Mouse (Mus musculus) mouse embryonic stem cell (cell line): Measurements from ENCODE around the gene Gm26741.
"Not testable (repeated sequence)": the region's sequence is repeated elsewhere in the genome, so short reads cannot be mapped to it uniquely, and the experiment has no call there.

Source experiments
- in situ Hi-C, 2 experiments: fragments of 300-500 bp; cut with MboI; formaldehyde crosslinking; loops; 1 replicate in 1 of 2; 3 replicates in 1 of 2; pipeline ENCODE4 v1.14.3; 2019 to 2020; ENCODE audit warnings: low sequenced_read_pairs in 2 of 2, low pct_unique_long_range_greater_than_20kb in 1 of 2, mixed read lengths in 1 of 2; ENCODE audit not compliant: unreplicated experiment in 1 of 2

The Gm26741 gene

DNA sequence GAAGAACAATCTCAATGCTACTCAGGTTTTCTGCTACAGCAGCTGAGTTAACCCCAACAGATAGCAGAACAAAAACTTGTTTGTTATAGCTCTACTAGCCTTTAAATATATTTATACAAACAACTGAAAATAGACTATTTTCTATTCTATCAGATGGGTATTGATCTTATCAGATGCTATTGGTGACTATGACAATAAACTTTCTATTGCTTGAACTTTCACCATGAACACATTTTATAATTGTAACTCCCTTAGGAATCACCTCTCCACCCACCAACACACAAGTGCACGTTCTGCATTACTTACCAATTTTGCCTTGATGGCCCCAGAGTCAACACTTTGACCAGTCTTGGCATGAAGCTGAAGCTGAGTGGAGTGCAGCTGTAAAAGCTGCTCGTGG lies at the start of gene Gm26741:
Gene Gm26741, plus strand, starts transcription at position 301 of the 400 bp plus-strand sequence.
- in situ Hi-C loops = no loop called here

DNA sequence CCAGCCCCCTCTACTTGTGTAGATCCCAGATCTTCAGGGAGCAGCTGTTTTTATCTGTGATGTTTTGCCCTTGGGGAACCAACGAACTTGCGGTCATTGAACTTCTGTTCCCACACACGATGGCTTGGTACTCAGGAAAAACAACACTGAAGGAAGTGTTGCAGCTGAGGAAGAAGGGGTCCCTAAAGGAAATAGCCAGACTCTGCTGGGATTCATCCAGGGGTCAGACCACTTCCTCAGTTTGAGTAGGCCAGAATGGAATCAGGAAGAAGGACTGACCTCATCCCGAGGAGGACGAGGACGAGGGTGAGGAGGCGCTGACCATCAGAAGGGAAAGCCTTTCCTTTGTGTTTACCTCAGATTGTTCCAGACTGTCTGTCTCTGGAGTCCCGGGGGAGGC lies 49.4 kb upstream of the Gm26741 start:
- in situ Hi-C loops = no loop called here

DNA sequence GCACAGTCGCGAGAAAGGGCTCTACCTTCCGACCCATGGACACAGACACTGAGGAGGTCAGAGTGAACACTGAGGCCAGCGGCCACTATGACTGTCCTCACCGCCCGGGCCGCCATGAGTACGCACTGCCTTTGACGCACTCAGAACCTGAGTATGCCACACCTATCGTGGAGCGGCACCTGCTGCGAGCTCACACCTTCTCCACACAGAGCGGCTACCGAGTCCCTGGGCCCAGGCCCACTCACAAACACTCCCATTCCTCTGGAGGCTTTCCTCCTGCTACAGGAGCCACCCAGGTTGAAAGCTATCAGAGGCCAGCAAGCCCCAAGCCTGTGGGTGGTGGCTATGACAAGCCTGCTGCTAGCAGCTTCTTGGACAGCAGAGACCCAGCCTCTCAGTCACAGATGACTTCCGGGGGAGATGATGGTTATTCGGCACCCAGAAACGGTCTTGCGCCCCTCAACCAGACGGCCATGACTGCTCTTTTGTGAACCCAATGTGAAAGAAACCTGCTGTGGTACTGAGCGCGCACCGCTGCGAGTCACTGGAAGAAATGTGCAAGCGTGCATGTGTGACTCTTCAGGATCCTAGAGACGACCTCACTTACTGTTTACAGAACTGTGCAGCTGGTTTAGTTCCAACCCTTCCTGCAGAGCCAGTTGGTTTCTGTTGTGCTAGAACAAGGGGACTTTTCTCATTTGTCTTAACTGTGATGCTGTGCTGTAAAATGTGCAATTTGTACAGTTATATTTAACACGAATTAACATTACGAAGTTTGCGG lies 38.9 kb upstream of the Gm26741 start:
- in situ Hi-C loops = no loop called here

DNA sequence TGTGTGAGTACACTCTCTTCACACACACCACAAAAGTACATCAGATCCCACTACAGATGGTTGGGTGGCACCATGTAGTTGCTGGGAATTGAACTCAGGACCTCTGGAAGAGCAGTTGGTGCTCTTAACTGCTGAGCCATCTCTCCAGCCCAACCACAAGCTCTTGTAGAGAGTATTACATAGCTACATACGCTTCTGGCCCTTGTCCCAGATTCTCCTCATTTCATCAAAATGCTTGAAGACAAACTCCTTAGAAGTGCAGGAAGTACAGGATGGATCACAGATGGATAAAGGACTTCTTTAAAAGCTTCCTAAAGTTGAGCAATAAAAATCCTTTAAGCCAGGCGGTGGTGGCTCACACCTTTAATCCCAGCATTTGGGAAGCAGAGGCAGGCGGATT lies 36.6 kb upstream of the Gm26741 start:
- in situ Hi-C loops = no loop called here

DNA sequence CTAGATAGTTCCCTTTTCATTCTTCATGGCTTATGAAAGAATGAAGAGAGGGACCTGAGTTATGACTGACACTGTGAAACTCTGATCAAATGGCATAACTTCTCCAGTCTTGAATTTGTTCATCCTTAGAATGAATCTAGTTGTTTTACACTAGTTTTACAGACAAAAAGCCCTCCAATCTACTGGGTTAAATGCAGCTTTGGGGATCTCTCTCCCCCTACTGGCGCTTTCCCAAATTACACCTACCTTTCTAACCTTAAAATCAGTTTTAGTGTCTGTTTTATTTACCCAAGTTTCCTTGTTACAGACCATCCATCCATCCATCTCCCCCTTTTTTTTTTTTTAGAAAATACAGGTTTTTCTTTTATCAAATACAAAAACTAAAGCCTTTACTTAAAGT lies 27.6 kb upstream of the Gm26741 start:
- in situ Hi-C loops = loop anchor here (5.0 to 10.0 kb wide), 2 partner anchors 106 to 109 kb away; no protein-coding TSS in a partner anchor

DNA sequence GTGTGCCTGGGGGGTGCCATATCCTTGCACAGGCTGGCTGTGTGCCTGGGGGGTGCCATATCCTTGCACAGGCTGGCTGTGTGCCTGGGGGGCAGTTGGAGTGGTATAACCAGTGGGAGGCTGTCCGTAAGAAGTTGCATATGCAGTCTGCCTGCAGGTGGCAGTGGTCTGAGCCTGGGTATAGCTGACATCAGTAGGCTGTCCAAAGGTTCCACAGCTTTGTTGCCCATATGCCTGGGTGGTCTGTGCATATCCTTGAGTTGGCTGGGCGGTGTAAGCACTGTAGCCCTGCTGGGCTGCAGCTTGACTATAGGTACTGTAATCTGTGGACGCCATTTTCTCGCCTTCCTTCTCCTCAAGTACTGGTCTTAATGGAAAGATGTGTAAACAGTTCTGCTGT lies 15.2 kb upstream of the Gm26741 start:
- in situ Hi-C loops = not testable (repeated sequence)

DNA sequence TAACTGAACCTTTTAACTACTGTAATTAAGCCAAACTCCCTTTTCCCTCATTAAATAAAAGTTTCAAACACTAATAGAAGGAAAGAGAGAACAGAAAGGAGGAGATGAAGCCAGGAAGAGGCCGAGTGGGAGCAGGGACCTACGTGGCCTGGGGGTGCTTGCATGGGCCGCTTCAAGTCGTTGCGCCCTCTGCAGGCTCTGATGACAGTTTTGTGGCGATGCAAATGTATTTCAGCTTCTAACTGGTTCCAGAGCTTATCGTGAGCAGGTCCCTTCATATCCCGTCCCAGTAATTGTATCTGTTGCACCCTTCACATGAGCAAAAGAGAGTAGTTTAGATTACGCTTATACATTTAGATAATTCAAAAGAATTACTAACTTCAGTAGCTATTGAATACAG lies 5.4 kb upstream of the Gm26741 start:
- in situ Hi-C loops = no loop called here

DNA sequence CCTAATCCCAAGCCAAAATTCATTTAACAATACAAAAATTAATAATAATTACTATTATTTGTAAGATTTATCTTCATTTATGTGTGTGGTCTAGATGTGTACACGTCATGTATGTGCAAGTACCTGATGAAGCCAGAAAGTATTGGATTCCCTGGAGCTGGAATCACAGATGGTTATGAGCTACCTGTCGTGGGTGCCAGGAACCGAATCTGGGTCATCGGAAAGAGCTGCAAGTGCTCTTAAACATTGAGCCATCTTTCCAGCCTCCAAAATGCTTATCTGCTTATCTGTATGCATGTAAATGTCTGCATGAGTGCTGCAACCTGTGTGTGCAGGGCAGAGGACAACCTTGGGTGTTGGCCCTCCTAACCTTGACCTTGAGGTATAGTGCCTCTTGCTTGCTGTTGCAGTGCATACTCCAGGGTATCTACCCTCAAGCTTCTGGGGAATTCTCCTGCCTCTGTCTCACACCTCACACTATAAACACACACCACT lies 1.7 kb downstream of the Gm26741 start:
- in situ Hi-C loops = no loop called here

DNA sequence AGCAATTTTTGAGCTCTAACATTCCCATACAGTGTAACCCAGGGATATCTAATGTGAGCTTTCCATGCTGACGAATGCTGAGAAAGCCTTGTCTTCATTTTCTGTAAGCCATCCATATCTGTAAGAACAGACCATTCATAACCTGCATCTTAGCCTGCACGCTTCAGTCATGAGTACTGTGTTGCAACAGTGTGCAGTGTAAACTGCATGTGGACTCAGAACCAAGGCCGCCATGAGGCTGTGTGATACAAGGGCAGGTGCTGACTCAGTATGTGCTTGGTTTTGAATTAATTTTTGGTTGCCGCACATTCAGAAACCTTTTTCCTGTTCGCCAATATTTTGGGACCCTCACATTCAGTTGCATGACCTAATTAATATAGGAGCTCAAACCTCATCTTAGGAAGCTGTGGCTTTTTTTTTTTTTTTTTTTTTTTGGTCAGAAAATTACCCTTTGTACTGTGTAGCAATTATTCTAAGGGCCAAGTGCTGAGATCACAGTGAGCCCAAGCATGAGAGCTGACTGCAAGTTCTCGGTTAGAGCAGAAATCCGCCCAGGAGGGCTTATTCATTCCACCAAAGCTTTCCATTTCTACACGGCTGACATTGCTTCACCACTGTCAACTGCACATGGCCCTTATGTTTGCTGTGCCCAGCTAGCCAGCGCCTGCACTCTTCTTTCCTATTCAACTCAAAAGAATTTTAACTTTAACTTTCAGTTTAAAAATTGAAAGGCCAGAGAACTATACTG lies 2.5 kb downstream of the Gm26741 start:
- in situ Hi-C loops = no loop called here

DNA sequence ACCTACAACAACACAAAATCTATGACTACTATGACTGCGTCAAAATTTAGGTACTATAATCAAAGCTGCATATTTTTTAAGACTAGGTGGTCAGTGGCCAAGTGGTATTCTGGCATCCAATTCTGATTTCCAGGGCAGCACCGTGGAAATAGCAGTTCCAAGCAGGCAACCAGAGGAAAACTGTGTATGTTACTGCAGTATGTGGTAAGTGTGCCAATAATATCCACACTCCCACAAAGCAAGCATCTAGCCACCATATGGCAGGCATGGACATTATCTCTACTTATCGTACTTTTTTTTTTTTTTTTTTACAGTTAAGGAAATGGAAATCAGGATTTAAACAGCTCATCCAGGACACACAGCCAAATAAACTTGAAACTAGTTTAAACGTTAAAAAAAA lies 9.8 kb downstream of the Gm26741 start:
- in situ Hi-C loops = no loop called here

DNA sequence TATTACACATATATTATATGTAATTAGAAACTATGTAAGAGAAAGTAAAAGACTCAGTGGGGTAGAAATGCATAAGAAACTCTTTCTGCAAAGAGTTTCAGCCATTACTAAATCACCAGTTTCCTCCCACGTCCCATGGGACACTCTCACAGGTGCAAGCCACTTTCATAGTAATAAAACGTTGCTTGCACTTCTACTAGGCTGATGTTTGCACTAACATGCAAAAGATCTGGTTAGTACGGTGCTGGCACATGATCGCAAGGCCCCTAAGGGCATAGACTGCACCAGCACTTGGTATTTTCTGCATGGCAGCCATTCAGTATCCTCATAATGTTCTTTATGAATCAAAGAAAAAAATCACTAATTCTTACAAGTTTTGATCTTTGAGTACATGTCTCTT lies 15.3 kb downstream of the Gm26741 start:
- in situ Hi-C loops = no loop called here

DNA sequence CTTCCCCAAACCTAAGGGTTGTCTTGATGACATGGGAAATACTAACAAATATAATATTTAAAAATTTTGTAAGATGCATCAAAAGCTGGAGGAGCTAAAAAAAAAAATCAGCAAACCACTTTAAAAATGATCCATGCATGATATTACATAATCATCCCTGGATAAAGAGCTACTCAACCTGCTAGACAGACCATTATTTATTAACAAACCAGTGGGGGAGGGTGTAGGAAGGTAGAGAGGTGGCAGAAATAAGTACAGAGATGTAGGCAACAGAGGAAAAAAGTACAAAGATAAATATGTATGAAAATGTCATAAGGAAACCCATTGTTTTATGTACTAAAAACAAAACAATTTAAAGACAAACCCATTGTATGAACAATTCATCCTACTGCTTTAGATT lies 16.1 kb downstream of the Gm26741 start:
- in situ Hi-C loops = loop anchor here (25.0 kb wide), 2 partner anchors 262 to 587 kb away; no protein-coding TSS in a partner anchor

DNA sequence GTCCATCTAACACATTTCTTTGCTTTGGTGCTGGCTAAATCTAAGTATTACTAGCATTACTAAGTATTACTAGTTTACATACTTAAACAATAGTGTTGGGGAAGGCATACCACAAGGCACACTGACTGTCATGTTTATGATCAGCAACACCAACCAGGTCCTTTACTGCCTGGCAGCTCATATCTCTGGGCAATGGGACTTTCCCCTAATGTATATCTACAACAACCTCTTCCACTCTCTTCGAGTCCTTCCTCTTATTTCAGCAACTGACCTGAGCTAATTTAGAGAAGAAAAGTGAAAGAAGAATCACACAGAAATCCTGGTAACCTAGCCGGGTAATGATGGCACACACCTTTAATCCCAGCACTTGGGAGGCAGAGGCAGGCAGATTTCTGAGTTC lies 17.9 kb downstream of the Gm26741 start:
- in situ Hi-C loops = loop anchor here (25.0 kb wide), 2 partner anchors 264 to 589 kb away; no protein-coding TSS in a partner anchor

DNA sequence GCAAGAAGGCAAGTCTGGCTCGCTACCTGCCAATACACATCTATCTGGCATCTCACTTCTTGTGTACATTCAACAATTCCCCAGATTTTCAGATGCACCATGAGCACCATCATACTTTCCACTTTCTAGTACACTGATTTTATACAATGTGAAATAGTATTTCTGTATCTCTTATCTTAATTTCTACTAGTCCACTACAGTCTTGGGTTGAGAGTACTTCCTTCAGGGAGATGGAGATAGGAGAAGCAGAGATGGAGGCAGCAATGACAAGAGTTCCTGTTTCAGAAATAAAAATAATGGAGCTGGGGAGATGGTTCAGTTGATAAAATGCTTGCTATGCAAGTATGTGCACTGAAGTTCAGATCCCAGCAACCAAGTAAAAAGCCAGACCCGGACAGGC lies 19.2 kb downstream of the Gm26741 start:
- in situ Hi-C loops = loop anchor here (25.0 kb wide), 2 partner anchors 266 to 591 kb away; no protein-coding TSS in a partner anchor

DNA sequence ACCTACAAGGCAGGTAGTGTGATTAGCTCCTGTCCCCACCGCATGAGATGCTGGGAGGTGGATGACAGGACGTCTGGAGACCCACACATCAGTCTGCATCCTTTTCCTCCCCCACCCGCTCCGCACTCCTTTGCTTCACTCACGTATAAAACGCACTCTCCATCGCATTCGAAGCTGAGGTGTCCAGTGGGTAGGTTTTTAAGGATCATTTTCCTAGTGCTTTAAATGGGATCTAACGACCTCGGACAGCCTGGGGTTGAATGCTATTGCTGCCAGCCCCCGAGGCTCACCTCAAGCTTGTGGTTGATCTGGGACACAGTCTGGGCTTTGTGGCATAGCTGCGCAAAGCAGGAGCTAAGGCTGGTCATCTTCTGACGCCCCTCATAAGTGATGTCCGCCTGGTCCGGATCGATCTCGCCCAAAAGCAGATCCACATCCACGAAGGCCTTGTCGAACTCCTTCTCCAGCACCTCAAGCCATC lies 22.8 kb downstream of the Gm26741 start:
- in situ Hi-C loops = loop anchor here (25.0 kb wide), 2 partner anchors 269 to 594 kb away; no protein-coding TSS in a partner anchor

DNA sequence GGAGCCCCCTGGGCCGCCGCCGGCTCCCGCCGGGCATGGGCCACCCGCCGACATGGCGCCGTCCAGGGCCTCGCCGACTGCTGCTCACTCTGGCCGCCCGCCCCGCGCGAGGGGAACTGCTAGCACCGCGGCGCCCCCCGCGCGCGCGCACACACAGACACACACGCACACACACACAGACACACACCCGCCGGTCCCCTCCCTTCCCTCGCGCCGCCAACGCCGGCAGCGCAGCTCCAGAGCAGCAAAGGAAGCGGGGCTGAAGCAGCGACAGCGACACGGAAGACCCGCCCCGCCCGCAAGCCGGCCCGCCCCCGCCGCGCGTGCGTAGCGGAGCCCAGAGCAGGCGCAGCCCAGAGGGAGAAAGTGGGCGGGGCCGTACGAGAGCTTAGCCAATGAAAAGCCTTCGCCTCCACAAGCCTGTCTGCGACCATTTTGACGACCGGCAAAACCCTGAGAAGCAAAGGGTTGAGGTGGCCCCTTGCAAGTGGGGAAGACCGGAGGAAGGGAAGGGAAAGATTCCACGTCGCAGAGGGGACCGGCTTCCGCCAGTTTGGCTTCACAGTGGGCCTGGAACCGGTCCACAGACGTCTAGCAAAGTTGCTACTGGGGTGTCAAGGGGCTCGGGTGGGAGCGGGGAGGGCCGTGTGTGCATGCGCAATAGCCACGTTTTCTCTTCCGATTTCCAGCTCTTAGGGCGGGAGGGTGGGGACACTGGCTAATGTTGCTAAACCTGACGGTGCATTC lies 23.5 kb downstream of the Gm26741 start, which contains the start of gene Gopc:
Gene Gopc, minus strand, starts transcription at position 280 of the 747 bp plus-strand sequence.
- in situ Hi-C loops = loop anchor here (25.0 kb wide), 2 partner anchors 270 to 595 kb away; no protein-coding TSS in a partner anchor

DNA sequence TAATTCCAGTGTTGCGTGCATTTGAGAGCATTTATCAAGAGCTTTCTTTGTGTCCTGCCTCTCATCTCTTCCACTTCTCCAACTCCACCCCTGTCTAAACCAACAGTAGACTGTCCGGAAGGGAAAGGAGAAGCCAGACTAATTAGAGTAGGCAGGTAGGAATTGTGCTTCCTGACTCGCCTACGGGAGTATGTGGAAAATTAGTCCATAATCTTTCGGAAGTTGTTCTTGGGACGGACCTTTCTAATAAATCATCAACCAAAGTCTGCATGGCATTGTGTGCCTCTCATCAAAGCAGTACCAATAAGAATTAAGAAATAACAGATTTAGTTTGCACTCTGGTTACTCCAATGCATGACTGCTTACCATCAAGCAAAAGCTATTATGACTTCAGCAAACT lies 24.5 kb downstream of the Gm26741 start:
- in situ Hi-C loops = loop anchor here (25.0 kb wide), 2 partner anchors 271 to 596 kb away; no protein-coding TSS in a partner anchor

DNA sequence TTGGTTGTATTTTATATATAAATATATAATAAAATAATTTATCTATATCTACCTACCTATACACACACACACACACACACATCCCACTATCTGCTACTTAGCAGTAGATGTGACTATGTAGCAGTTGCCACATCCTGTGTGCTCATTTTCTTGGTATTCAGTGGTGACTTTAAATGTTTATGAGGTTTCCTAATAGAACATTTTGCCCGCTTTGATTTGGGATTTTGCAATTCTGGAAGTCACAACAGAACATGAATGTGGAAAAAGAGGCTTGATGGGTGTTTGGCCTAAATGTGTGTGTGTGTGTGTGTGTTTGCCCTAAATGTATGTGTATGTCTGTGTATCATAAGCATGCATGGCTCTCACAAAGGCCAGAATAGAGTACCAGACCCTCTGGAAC lies 25.0 kb downstream of the Gm26741 start:
- in situ Hi-C loops = loop anchor here (25.0 kb wide), 2 partner anchors 271 to 596 kb away; no protein-coding TSS in a partner anchor
